Mouse (Mus musculus): ENCODE data around the gene Nkain1.

DNA sequence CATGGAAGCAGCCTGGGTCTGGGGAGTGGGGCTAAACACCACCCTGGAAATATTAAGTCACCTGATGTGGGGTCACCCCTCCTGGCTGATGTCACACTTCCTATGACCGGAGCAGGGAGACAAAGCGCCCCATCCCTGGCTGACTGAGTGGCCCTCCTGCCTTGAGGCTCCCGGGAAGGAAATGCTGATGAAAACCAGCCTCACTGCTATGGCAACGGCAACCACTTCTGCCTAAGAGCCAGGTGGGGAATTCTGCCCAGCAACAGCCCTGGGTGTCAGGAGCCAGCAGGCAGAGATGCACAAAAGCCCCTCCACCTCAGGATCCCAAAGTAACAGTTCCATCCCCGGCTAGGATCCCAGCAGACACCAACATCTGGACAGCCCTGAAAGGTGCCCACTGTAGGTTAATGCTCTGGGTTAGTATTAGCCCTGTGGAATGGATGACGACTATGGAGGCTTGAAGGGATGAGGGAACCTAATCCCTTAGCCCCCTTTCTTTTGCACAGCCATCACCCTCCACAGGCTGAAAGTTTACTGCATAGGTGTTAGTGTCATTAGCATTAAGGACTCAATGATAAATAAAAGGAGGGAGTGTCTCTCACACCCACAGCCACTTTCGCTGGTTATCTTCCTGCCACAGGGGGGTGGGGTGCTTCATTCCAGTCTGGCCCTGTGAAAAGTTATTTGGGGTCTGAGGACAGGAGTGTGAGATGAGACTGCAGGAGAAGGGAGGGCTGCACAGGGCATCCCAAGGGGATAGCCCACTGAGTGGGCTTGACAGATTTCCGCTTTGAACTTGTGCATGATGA is 21.5 kb downstream of the Nkain1 start:
- TF ChIP-seq CTCF (IDR thresholded peaks at IDR 0.05): no peak
- TF ChIP-seq POLR2A (IDR thresholded peaks at IDR 0.05; ENCODE audit: insufficient read depth, low read depth, low read length): no peak
- TF ChIP-seq EP300 (IDR thresholded peaks at IDR 0.05; ENCODE audit: insufficient read depth, low read depth, low read length): no peak

Measured in heart, adult 2 months (tissue).